8 mouse cellular contexts compared by ENCODE assay signal in the genomic region with DNA sequence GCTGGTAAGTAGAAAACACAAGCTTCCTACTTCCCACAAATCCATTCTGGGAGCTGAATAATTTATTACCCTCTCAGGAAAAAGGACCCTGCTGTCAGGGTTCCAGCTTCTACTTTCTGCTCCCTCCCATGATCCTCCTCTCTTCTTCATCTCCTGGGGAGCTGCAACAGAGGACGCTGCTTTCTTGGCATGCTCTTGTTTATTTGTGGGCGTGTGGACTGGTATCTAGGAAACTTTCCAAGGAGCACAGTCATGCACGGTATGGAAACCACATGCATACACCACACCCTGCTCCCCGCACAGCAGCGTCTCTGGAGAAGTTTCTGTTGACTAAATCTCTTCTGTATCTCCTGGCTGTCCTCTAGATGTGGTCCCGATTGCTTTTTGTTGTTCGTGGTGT.
A peak's percentile ranks its signal among the peaks of the same experiment; 100 is the strongest.
DNase-seq lines count a peak whose midpoint lies in the region; ATAC-seq and TF ChIP-seq lines count a peak whose summit lies in the region.

No protein-coding gene starts in this region.

- H3K4me3 ChIP-seq in hindbrain, embryonic 16.5 days (ENCODE audit: low read length) = no peak overlapping the region
- H3K4me3 ChIP-seq in midbrain, postnatal 0 days (ENCODE audit: low read depth, low read length) = no peak overlapping the region
- H3K4me3 ChIP-seq in heart, adult 2 months = no peak overlapping the region

- DNase-seq in layer of hippocampus, adult 8-10 months (ENCODE audit: low spot score in 2 of 2) = peak; percentile 42 to 46
- DNase-seq in layer of hippocampus, adult 9-10 months (ENCODE audit: low spot score) = no peak
- DNase-seq in ZHBTc4 (ENCODE audit: low read depth, low spot score) = peak; percentile 17
- peak; percentile 40 for DNase-seq in midbrain, postnatal 0 days (ENCODE audit: low spot score)
- DNase-seq in testis, postnatal 10 days (ENCODE audit: low spot score) = no peak
- DNase-seq in heart, adult 2 months = no peak
- DNase-seq in adrenal gland, adult 2 months = no peak

- H3K79me2 ChIP-seq in heart, adult 2 months (replicated peaks; ENCODE audit: control insufficient read depth, insufficient read depth, low read length) = no peaks in the 10 kb centered on the region

- no peaks in the 10 kb centered on the region for H3K36me3 ChIP-seq in hindbrain, embryonic 16.5 days (ENCODE audit: control insufficient read depth, insufficient read depth, low read length)
- H3K36me3 ChIP-seq in midbrain, postnatal 0 days (ENCODE audit: insufficient read depth, low read length) = 0 out of 2 replicates have a peak, but pooled peaks cover 2% of the 10 kb centered on the region
- 0 out of 2 replicates have a peak, but pooled peaks cover 2% of the 10 kb centered on the region for H3K36me3 ChIP-seq in heart, adult 2 months (ENCODE audit: control insufficient read depth, insufficient read depth, low read length)

- no peak overlapping the region for H3K27ac ChIP-seq in hindbrain, embryonic 16.5 days (ENCODE audit: low read depth, low read length)
- no peak overlapping the region for H3K27ac ChIP-seq in midbrain, postnatal 0 days (ENCODE audit: low read depth, low read length)
- no peak overlapping the region for H3K27ac ChIP-seq in heart, adult 2 months

- H3K4me2 ChIP-seq in hindbrain, embryonic 16.5 days (ENCODE audit: low read length) = peak overlapping the region; percentile 1; the same call in 1 of the 2 replicates
- no peak overlapping the region for H3K4me2 ChIP-seq in midbrain, postnatal 0 days (ENCODE audit: low read depth, low read length, poor library complexity, severe bottlenecking)

- TF ChIP-seq CTCF in midbrain, postnatal 0 days (IDR thresholded peaks at IDR 0.05) = no peak
- no peak for TF ChIP-seq CTCF in heart, adult 2 months (IDR thresholded peaks at IDR 0.05)

- H3K27me3 ChIP-seq in hindbrain, embryonic 16.5 days (replicated peaks; ENCODE audit: control insufficient read depth, insufficient read depth, low read length) = no peaks in the 10 kb centered on the region
- no peaks in the 10 kb centered on the region for H3K27me3 ChIP-seq in midbrain, postnatal 0 days (ENCODE audit: insufficient read depth, low read length)
- H3K27me3 ChIP-seq in heart, adult 2 months (ENCODE audit: control insufficient read depth, insufficient read depth, low read length) = no peaks in the 10 kb centered on the region

- 39% methylated on average over 7 of the region's 7 CpGs for WGBS in hindbrain, embryonic 16.5 days
- WGBS in midbrain, postnatal 0 days = 53% methylated on average over 7 of the region's 7 CpGs
- 45% methylated on average over 7 of the region's 7 CpGs for WGBS in heart, adult 2 months

- H3K4me1 ChIP-seq in hindbrain, embryonic 16.5 days (ENCODE audit: control insufficient read depth, insufficient read depth, low read depth, low read length) = no peaks in the 10 kb centered on the region; the same call in 1 of the 2 replicates
- no peaks in the 10 kb centered on the region for H3K4me1 ChIP-seq in midbrain, postnatal 0 days (ENCODE audit: insufficient read depth, low read length)
- H3K4me1 ChIP-seq in heart, adult 2 months (ENCODE audit: control insufficient read depth, insufficient read depth, low read length) = peaks cover 8% of the 10 kb centered on the region

- H3K9me3 ChIP-seq in hindbrain, embryonic 16.5 days (ENCODE audit: control insufficient read depth, low read length) = no peaks in the 10 kb centered on the region
- no peaks in the 10 kb centered on the region for H3K9me3 ChIP-seq in midbrain, postnatal 0 days (ENCODE audit: low read length)

- TF ChIP-seq EP300 in heart, adult 2 months (IDR thresholded peaks at IDR 0.05; ENCODE audit: insufficient read depth, low read depth, low read length) = no peak

- H3K9ac ChIP-seq in hindbrain, embryonic 16.5 days (ENCODE audit: low read depth, low read length) = no peak overlapping the region
- H3K9ac ChIP-seq in midbrain, postnatal 0 days (replicated peaks; ENCODE audit: low read length, poor library complexity, severe bottlenecking) = no peak overlapping the region
- H3K9ac ChIP-seq in heart, adult 2 months (ENCODE audit: low read depth, low read length) = no peak overlapping the region

- intact Hi-C loops in heart, adult 2 months (cut with DNase I) = no loop called here

- no peak for TF ChIP-seq POLR2A in heart, adult 2 months (IDR thresholded peaks at IDR 0.05; ENCODE audit: insufficient read depth, low read depth, low read length)

- ATAC-seq in hindbrain, embryonic 16.5 days = peak; percentile 69
- ATAC-seq in midbrain, postnatal 0 days (ENCODE audit: low FRiP score) = no peak

Comparison
In these comparisons a context has a peak if more than half of its experiments do, and no peak if none do; other contexts are left out.
1. DNase-seq: peak in layer of hippocampus, adult 8-10 months (2 of 2), ZHBTc4 (single experiment) and midbrain, postnatal 0 days (single experiment); none in layer of hippocampus, adult 9-10 months (single experiment), testis, postnatal 10 days (single experiment), heart, adult 2 months (0 of 2) and adrenal gland, adult 2 months (single experiment).